Mouse (Mus musculus) kidney, postnatal 36 days (tissue): ENCODE results near the gene Frat2.
A peak's percentile ranks its signal among the peaks of the same experiment; 100 is the strongest.
"Not testable (repeated sequence)": the region's sequence is repeated elsewhere in the genome, so short reads cannot be mapped to it uniquely, and the experiment has no call there.

Experiments
- DNase-seq, 2 experiments: peaks; one replicate each; pipeline ENCODE4 v3.0.0; 2021 to 2022; ENCODE audit warnings: mixed read lengths in 2 of 2

Gene Frat2

GRCm38 (mm10) chr19:41847992-41848851 is at the start of gene Frat2:
Gene Frat2 (minus strand): TSS chr19:41848132.
- peak; percentile 88 to 91 for DNase-seq

- no peak for DNase-seq
These were observed 48.4 kb upstream of the Frat2 start for GRCm38 (mm10) chr19:41896319-41896711.

- DNase-seq, result peak; percentile 84 to 93
These were observed 47.8 kb upstream of the Frat2 start, which contains the start of gene Rrp12 for GRCm38 (mm10) chr19:41895460-41896318. Gene Rrp12 (minus strand): TSS chr19:41896173.

- no peak for DNase-seq
These were observed 47.0 kb upstream of the Frat2 start for GRCm38 (mm10) chr19:41894959-41895358.

- no peak for DNase-seq
These were observed 40.3 kb upstream of the Frat2 start for GRCm38 (mm10) chr19:41888191-41888590.

GRCm38 (mm10) chr19:41883882-41884281 is 36.0 kb upstream of the Frat2 start:
- no peak for DNase-seq

- no peak for DNase-seq
These were observed 33.9 kb upstream of the Frat2 start for GRCm38 (mm10) chr19:41881842-41882241.

DNA sequence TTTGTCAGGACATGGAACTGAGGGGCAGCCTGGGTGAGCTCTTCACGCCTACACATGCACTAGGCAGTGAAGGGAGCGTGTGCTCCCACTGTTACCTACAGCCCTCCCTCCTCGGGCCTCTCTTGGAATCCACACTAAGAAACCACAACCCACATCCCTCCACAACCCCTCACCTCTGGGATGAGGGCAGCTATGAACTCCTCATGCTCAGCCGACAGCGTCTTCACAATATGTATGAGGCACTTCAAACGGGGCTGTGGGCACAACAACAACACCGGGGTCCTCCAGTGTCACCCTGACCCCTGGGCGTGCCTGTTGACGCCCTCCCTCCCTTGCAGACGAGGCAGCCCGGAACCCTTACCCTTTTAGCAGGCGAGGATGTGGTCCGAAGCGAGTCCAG is 26.4 kb upstream of the Frat2 start:
- DNase-seq, result no peak

GRCm38 (mm10) chr19:41872285-41872684 is 24.4 kb upstream of the Frat2 start:
- no peak for DNase-seq

DNA sequence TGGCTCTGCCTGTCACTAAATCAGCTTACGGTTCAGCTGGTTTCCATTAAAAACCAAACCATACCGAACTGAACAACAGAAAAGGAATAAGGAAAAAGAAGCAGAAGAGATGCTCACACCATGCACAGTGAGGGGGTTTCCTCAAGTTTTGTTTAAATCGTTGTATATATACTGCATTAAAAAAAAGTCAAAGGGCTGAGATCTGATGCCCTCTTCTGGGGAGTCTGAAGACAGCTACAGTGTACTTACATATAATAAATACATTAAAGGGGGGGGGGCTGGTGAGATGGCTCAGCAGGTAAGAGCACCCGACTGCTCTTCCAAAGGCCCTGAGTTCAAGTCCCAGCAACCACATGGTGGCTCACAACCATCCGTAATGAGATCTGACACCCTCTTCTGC is 22.0 kb upstream of the Frat2 start:
- DNase-seq, result not testable (repeated sequence)

DNA sequence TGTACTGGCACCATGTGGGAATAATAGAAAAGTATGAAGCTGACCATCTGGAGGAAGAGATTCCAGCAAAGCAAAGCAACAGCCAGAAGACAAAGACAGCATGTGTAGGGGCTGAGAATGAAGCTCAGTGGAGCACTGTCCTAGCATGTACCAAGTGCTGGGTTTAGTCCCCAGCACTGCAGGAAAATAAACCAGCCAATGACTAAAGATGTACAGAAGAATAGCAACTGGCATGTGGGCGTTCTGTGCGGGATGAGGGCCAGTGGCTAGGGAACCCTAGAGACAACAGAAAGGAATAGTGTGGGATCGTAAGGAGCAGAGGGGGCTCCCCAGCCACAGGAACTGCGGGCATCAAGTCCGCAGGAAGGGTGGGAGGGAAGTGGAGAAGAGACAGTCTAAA is 21.4 kb upstream of the Frat2 start:
- no peak for DNase-seq

DNA sequence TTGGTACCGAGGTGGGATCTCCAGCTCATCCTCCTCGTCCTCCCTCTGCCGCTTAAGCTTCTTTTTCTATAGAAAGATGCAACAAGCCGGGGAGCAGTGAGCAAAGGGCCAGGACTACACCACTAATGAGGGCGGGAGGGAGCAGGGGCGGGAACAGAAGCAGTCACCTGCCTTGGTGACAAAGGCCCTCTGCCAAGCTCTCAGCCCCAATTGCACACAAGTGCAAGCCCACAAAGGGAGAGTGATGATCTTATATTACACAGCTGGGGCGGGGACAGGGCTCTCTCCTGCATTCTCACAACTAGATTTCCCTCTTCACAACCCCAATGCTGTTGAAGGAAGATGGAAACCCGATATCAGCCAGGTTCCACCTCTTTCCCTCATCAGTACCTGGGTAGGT is 18.8 kb upstream of the Frat2 start:
- no peak for DNase-seq

DNA sequence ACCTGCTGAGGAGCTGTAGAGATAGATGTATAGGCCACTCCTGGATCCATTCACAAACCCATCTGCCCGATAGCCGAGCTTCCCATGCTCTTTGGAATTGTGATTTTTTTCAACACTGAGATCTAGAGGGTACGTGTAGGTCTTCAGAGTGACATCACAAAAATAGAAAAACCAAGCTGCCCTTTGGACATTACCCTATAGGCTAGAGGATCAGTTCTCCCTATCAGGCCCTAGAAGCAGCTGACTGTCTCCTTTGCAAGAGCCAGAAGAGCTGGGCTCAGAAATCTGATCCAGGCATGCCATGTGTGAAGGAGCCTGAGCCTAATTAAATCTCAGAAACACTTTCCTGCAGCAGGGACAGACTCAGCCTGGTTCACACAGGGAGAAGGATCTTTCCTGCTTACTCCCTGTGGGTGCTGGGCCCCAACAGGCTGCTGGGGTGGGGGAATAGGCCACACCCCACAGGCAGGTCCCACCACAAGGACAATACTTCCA is 9.9 kb upstream of the Frat2 start:
- DNase-seq, result no peak

DNA sequence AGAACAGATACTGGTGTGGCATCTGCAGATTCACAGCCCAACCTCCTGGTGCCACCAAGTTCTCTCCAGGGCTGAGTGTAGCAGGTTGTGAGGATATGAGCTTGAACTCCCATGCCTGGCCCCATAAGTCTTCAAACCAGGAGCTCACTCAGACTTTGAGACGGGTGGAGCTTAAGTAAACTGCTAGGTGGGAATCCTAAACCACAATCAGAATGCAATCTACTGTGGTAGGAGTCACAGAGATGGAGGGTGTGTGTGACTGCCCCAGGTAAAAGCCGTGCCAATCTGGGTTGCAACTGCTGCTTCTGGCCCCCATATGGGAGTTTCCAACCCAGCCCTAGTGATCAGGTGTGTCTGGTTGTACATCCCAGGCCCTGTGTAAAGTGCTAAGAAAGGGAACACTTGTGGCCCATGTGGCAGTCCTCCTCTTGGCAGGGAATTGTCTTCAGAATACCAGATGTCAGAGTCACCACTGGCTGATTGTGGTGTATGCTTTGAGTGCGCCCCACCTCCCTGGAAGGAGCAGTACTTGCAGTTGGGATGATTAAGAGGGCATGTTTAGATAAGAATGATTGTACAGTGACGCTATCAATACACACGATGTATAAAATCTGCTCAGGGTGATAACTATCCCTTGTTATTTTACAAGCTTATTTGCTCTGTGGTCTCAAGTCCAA is 9.3 kb upstream of the Frat2 start:
- no peak for DNase-seq

GRCm38 (mm10) chr19:41852423-41852822 is 4.5 kb upstream of the Frat2 start:
- no peak for DNase-seq

DNA sequence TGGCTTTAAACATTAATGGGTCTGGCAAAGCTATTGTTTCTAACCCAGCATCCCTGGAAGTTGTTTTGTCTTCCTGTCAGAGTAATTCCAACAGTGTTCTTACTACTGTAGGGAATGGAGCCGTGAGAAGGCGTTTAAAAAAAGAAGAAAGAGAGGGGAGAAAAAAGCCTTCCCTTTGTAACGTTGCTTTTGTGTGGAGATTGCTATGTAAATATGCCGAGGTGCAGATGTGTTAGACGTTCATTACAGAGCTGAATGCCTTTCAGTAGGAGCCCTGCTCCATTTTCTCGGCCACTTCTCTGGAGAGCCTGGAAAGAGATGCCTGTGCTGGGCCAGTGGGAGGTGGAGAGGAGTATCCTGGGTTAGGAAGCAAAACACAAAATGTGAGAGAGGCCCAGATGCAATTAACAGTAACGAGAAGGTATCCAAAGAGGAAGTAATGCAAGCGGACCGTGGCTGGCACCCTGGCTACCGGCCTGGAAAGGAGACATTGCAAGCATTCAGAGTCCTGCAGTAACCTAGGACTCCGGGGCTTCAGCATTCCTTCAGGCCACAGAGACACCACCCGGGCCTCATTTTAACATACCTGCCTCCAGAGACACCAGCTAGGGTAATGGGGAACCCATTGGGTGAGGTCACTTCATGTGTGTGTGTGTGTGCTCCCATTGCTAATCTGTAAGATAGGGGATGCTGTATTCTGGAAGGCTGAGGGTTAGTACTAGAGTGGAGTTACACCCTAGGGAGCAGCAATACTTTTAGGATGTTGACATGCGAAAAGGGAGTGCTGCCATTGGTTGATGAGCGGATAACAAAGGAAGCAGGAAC is 3.0 kb upstream of the Frat2 start:
- peak in 1 of 2 experiments; percentile 15 for DNase-seq

GRCm38 (mm10) chr19:41850021-41850718 is 2.2 kb upstream of the Frat2 start:
- no peak for DNase-seq

DNA sequence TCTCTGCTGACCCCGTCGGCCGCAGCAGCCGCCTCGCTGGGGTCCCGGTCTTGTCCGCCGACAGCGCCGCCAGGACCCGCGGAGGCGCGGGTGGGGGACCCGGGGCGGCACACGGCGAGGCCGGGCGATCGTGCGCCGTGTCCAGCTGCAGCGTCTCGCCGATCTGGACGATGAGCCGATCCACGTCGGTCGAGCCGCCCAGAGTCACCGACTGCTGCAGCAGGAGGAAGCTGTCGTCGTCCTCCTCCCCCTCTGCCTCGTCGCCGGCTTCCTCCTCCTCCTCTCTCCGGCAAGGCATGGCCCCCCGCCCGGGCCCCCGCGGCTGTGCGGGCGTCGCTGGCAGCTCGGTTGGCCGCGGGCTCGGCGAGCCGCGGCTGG is 329 bp downstream of the Frat2 start:
- DNase-seq, result peak in 1 of 2 experiments; percentile 58

- DNase-seq, result peak; percentile 24 to 64
These were observed 796 bp downstream of the Frat2 start for GRCm38 (mm10) chr19:41847091-41847581.

DNA sequence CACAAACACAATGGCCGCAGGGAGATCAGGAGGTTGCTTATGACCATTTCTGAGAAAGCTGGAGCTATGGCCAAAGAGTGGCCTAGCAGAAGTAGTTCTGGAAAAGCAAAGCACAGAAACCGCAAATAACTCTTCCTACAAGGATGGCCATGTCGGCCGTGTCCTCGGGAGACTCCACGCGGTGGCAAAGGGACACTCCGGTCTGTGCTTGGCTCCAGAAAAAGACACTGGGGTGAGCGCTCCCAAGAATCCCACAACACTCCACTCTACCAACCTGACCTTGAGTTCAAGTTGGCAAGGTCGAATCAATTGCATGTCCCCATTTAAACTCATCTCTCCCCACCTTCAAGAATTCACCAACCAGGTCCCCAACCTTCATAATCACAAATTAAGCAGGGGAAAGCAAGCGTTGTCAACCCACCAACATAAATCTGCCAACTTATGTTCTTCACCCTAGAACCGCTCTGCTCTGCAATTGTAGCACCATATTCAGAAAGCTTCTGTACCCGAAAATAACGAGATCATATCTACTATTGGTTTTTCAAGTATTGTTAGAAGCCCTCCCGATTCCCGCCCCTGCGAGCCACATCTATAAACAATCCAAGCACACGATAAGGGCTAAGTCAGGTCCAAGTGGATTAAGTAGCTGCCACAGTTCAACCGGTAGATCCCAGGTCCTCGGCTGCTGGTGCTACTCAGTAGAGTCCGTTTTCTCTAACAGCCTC is 1.4 kb downstream of the Frat2 start:
- DNase-seq, result peak in 1 of 2 experiments; percentile 19
